Mouse (Mus musculus) bone marrow, adult 2 months (tissue): ENCODE data around the gene Cln5.

Experiments
- CTCF ChIP-seq: fragments of 200-500 bp; IDR thresholded peaks from 2 replicates; pipeline ENCODE4 v1.5.1; 2011; ENCODE audit warnings: low read length, control low read depth; ENCODE audit not compliant: control insufficient read depth, insufficient read depth
- POLR2A ChIP-seq: fragments of 200-500 bp; IDR thresholded peaks from 2 replicates; pipeline ENCODE4 v1.6.1; 2011; ENCODE audit warnings: low read depth, mild to moderate bottlenecking, control low read depth, low read length, borderline replicate concordance; ENCODE audit not compliant: control insufficient read depth

DNA sequence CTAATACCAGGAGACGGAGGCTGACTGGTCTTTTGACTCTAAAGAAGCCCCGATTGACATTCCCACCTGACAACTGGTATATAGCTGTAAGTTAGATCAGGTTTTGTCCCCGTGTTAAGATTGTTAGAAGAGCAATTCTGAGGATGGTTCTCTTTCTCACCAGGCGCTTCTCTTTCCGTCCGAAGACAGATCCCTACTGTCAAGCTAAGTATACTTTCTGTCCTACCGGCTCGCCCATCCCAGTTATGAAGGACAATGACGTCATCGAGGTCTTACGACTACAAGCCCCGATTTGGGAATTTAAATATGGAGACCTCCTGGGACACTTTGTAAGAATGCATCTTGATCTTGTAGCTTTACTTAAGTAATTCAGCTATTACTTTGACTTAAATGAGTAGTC is 1.5 kb downstream of the Cln5 start:
- no peak for TF ChIP-seq CTCF
- TF ChIP-seq POLR2A: no peak
